Mouse (Mus musculus) bone marrow macrophage, adult 2 months (primary cell): ENCODE results near the gene 1700020A23Rik. TPM values are rescaled to one million over a fixed set of nuclear protein-coding genes. Genes with fewer than 3 reads are reported as not detected.

Experiments
- H3K27ac ChIP-seq: 2 replicates; pipeline ENCODE4 v1.5.1; 2012; ENCODE audit warnings: low read depth, low read length; ENCODE audit not compliant: insufficient read depth
- H3K4me1 ChIP-seq: 2 replicates; pipeline ENCODE4 v1.6.1; 2012; ENCODE audit warnings: low read length; ENCODE audit not compliant: control insufficient read depth, insufficient read depth
- H3K4me3 ChIP-seq: 2 replicates; pipeline ENCODE4 v1.5.1; 2012; ENCODE audit warnings: mild to moderate bottlenecking, low read length, moderate library complexity; ENCODE audit not compliant: insufficient read depth
- CTCF ChIP-seq: IDR thresholded peaks from 2 replicates; pipeline ENCODE4 v1.5.1; 2012; ENCODE audit warnings: low read depth, mild to moderate bottlenecking, low read length, moderate library complexity
- POLR2A ChIP-seq: IDR thresholded peaks from 2 replicates; pipeline ENCODE4 v1.6.1; 2012; ENCODE audit warnings: mild to moderate bottlenecking, low read depth, low read length, borderline replicate concordance
- polyA plus RNA-seq: library from polyadenylated mRNA; stranded (reverse); fragments of >200 nt; gene quantifications from 2 replicates; pipeline ENCODE4 v1.2.4, GENCODE M21; 2012; ENCODE audit not compliant: missing spikeins, insufficient read depth, insufficient read length

Gene 1700020A23Rik
- polyA plus RNA-seq, 1 experiment, result not detected

- Histone ChIP-seq H3K27ac (peak within 1 kb of the TSS; percentile 55), H3K4me3 (peak within 1 kb of the TSS; percentile 91), H3K4me1 (peaks cover 24% of the 10 kb centered on the region)
- TF ChIP-seq CTCF, result no peak
- no peak for TF ChIP-seq POLR2A
These were observed 44.9 kb downstream of the 1700020A23Rik start, which contains the start of gene Ptpra for GRCm38 (mm10) chr2:130449794-130450433. TSS of gene Ptpra (plus strand) at chr2:130450278.

DNA sequence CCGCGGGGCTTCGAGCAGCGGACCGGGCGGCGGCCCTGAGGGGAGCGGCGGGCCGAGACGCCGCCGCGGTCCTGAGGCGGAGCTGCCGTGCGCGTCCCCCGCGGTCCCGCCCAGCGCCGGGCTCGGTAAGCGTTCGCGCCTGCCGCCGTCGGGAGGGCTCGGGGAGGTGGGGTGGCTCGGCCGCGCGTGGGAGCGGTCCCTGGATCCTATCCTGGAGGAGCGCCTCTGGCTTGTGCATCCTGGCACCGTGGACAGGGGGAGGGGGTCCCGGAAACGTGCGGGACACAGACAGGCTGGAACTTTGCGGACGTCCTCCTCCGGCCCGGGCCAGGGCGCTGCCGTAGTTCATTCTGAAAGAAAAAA, 45.4 kb downstream of the 1700020A23Rik start:
- peak overlapping the region; percentile 91 for H3K4me3 ChIP-seq

DNA sequence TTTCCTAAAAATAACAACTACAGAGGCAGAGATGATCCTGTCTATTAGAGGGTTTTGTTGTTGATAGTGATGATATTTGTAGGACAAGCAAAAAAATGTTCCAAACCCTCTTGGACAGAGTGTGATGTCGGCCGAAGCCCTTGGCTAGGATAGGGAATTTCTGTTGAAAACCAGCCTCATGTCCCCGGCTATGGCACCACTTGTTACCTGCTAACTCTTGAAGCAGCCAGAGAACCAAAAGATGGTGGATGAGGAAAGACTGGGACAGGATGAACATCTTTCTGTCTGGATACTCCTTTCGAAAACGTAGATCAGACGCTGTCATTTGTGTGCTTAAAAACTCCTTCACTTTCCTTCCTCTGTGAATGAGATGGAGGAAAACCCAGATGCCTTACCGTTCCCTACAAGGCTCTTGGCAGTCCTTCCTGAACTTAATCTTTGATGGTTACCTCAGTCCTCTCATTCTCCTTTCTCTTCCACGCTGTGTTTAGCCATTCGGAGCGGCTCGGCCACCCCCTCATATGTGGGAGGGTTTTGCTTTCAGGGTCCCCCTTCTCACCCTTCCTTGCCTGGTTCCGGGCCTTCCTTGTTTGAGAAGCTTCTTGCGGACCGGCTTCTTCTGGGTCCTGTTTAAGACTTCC, 46.1 kb downstream of the 1700020A23Rik start:
- Histone ChIP-seq H3K4me1 (peaks cover 28% of the 10 kb centered on the region), H3K4me3 (peak overlapping the region; percentile 91), H3K27ac (peak overlapping the region; percentile 55)
- TF ChIP-seq POLR2A, result no peak
- no peak for TF ChIP-seq CTCF

More for the DNA sequence above, 45.4 kb downstream of the 1700020A23Rik start:
- H3K27ac ChIP-seq, result peak overlapping the region; percentile 55
- TF ChIP-seq CTCF, result no peak
- no peak for TF ChIP-seq POLR2A
- peaks cover 26% of the 10 kb centered on the region for H3K4me1 ChIP-seq

DNA sequence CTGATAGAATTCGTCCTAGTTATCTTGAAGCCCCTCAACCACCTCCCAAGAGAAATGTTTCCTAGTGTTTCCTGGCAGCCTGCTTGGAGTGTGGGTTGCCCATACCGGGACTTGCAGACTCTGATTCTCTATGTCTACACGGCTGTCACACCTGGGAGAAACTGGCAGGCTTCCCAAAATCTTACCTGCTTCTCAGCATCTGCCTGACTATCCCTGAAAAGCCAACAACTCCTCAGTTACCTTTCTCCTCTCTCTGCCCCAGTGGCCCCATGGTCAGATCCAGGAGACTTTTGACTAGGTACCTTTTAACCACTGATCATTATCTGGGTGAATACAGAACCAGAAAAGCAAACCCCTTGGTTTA, 46.6 kb downstream of the 1700020A23Rik start:
- no peak for TF ChIP-seq CTCF
- TF ChIP-seq POLR2A, result no peak

GRCm38 (mm10) chr2:130452266-130452665, 47.2 kb downstream of the 1700020A23Rik start:
- Histone ChIP-seq H3K27ac (peak overlapping the region; percentile 34), H3K4me3 (peak overlapping the region; percentile 33), H3K4me1 (peaks cover 28% of the 10 kb centered on the region)
- TF ChIP-seq CTCF (no peak), POLR2A (no peak)

More for the DNA sequence above, 46.6 kb downstream of the 1700020A23Rik start:
- Histone ChIP-seq H3K4me1 (peaks cover 28% of the 10 kb centered on the region), H3K4me3 (peak overlapping the region; percentile 91), H3K27ac (peak overlapping the region; percentile 55; the same call in 1 of the 2 replicates)

DNA sequence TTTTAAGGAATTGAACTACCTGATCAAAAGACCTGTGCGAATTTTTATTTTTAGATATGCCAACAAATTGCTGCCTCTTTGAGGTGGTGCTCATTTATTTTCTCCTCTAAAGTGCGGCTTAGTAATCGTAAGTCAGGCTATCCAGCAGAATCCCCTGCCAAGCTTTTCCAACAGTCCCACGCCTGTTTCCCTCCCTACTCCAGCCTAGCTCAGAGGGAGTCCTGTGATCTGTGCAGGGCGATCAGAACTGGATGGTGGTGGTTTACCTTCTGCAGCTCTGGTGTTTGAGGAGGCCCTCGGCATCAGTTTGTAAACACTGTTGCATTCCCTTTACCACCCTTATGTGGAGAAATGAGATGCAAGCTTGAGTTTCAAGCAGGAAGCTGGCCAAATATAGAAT, 48.4 kb downstream of the 1700020A23Rik start:
- Histone ChIP-seq H3K27ac (peak overlapping the region; percentile 94), H3K4me3 (peak overlapping the region; percentile 59), H3K4me1 (peaks cover 30% of the 10 kb centered on the region)
- TF ChIP-seq POLR2A (no peak), CTCF (no peak)

GRCm38 (mm10) chr2:130454748-130455370, 49.8 kb downstream of the 1700020A23Rik start:
- no peak for TF ChIP-seq CTCF
- TF ChIP-seq POLR2A, result no peak
- Histone ChIP-seq H3K4me1 (peaks cover 30% of the 10 kb centered on the region), H3K27ac (no peak overlapping the region), H3K4me3 (no peak overlapping the region)

Other genes starting within 250 kb of the 1700020A23Rik start
- 154 and 166 TPM in 2 replicates for gene Snrpb, start 225.9 kb upstream of the 1700020A23Rik start, polyA plus RNA-seq
- not detected in 2 replicates for gene Tmc2, start 210.1 kb upstream of the 1700020A23Rik start, polyA plus RNA-seq
- 46.4 and 51.8 TPM in 2 replicates for gene Nop56, start 130.8 kb upstream of the 1700020A23Rik start, polyA plus RNA-seq
- gene Idh3b, start 120.7 kb upstream of the 1700020A23Rik start, polyA plus RNA-seq, result 162 and 179 TPM in 2 replicates
- not detected in 2 replicates for gene Ebf4, start 110.1 kb upstream of the 1700020A23Rik start, polyA plus RNA-seq
- 0.33 TPM in 1 of 2 replicates, not detected in the other for gene Cpxm1, start 7.7 kb upstream of the 1700020A23Rik start, polyA plus RNA-seq
- not detected in 2 replicates for gene Gm28372, start within 50 bp of the 1700020A23Rik start, polyA plus RNA-seq
- gene Tmem239, start 1.2 kb downstream of the 1700020A23Rik start, polyA plus RNA-seq, result not detected in 2 replicates
- 121 and 124 TPM in 2 replicates for gene Vps16, start 19.1 kb downstream of the 1700020A23Rik start, polyA plus RNA-seq
- gene Pced1a, start 19.4 kb downstream of the 1700020A23Rik start, polyA plus RNA-seq, result 14.1 and 15.7 TPM in 2 replicates
- gene Ptpra, start 45.0 kb downstream of the 1700020A23Rik start, polyA plus RNA-seq, result 195 and 229 TPM in 2 replicates
- gene Mrps26, start 158.5 kb downstream of the 1700020A23Rik start, polyA plus RNA-seq, result 28.3 and 30.0 TPM in 2 replicates
- gene Oxt, start 170.9 kb downstream of the 1700020A23Rik start, polyA plus RNA-seq, result not detected in 2 replicates
- not detected in 2 replicates for gene Avp, start 177.3 kb downstream of the 1700020A23Rik start, polyA plus RNA-seq
- gene Fastkd5, start 224.8 kb downstream of the 1700020A23Rik start, polyA plus RNA-seq, result 4.4 and 6.1 TPM in 2 replicates
- gene Ubox5, start 224.8 kb downstream of the 1700020A23Rik start, polyA plus RNA-seq, result 5.0 and 6.1 TPM in 2 replicates
- gene Lzts3, start 237.5 kb downstream of the 1700020A23Rik start, polyA plus RNA-seq, result 2.8 and 3.3 TPM in 2 replicates